Mouse (Mus musculus) intestine, embryonic 15.5 days (tissue): Measurements from ENCODE around the gene Prdm16. TPM values are rescaled to one million over a fixed set of nuclear protein-coding genes. Genes with fewer than 3 reads are reported as not detected.

Experiments used
- ATAC-seq: fragments of 200-750 bp; cut with Nextera tagmentation; 2 replicates; pipeline ENCODE4 v1.8.0; 2017; ENCODE audit warnings: moderate TSS enrichment, moderate library complexity
- H3K27ac ChIP-seq: fragments of 300-500 bp; sonication (generic); 2 replicates; pipeline ENCODE4 v1.5.1; 2015; ENCODE audit warnings: mild to moderate bottlenecking, inconsistent platforms
- H3K27me3 ChIP-seq: fragments of 300-500 bp; sonication (generic); replicated peaks from 2 replicates; pipeline ENCODE4 v1.6.1; 2015; ENCODE audit warnings: inconsistent platforms
- H3K36me3 ChIP-seq: fragments of 300-500 bp; sonication (generic); 2 replicates; pipeline ENCODE4 v1.6.1; 2015; ENCODE audit warnings: inconsistent platforms
- H3K4me1 ChIP-seq: fragments of 300-500 bp; sonication (generic); replicated peaks from 2 replicates; pipeline ENCODE4 v1.6.1; 2015; ENCODE audit warnings: inconsistent platforms
- H3K4me2 ChIP-seq: fragments of 300-500 bp; sonication (generic); replicated peaks from 2 replicates; pipeline ENCODE4 v1.6.1; 2015; ENCODE audit warnings: mild to moderate bottlenecking, inconsistent platforms
- H3K4me3 ChIP-seq: fragments of 300-500 bp; sonication (generic); replicated peaks from 2 replicates; pipeline ENCODE4 v1.5.1; 2015; ENCODE audit warnings: inconsistent platforms
- H3K9ac ChIP-seq: fragments of 300-500 bp; sonication (generic); 2 replicates; pipeline ENCODE4 v1.6.1; 2015; ENCODE audit warnings: inconsistent platforms
- H3K9me3 ChIP-seq: fragments of 300-500 bp; sonication (generic); 2 replicates; pipeline ENCODE4 v1.6.1; 2016; ENCODE audit warnings: inconsistent platforms
- WGBS: fragments of 180-500 bp; shearing (Covaris S2); methylation state at CpG from one replicate; pipeline ENCODE4 v1.1.7; 2015; 5-methylcytosine and 5-hydroxymethylcytosine counted together
- polyA plus RNA-seq: library from polyadenylated mRNA; unstranded; fragments of >200 nt; fragmentation: Nextera tagmentation; extraction: Ambion mirVana; gene quantifications from 2 replicates; pipeline ENCODE4 v1.2.1, GENCODE M21; 2015

Prdm16 gene
- polyA plus RNA-seq, 1 experiment from 2014 or later: 16.4 TPM

DNA sequence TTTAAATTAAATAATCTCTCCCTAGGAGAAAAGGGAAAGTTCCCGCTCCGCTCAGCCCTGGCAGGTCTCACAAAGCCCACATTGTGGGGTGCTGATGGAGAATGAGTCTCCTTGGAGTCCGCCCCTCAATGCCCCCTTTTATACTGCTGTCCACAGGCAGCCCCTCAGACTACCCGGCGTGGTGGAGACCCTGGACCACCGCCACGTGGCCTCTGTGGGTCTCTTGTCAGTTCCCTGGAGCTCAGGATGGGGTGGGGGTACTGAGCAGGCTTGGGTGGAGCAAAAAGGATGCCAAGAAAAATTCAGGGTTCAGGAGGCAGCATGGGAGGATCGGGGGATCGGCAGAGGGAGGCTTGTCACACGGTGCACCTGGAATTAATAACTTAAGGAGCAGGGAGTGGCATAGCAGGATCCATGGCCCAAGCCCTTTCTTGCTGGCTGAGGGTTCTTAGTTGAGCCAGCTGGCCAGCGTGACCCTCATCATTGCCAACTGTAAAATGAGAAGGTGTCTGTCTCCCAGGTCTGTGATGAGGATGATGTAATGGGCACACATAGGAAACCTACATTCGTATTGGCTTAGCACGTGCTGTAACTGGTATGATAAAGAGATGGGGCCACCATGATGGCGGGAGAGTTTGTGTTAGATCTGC, 239.9 kb downstream of the Prdm16 start:
- Histone ChIP-seq H3K9ac (no peak overlapping the region), H3K9me3 (no peaks in the 10 kb centered on the region), H3K4me2 (no peak overlapping the region), H3K36me3 (no peaks in the 10 kb centered on the region), H3K27me3 (no peaks in the 10 kb centered on the region), H3K4me3 (no peak overlapping the region), H3K4me1 (peaks cover 32% of the 10 kb centered on the region), H3K27ac (no peak overlapping the region)
- WGBS: 83% methylated on average over 14 of the region's 14 CpGs
- ATAC-seq: no peak

DNA sequence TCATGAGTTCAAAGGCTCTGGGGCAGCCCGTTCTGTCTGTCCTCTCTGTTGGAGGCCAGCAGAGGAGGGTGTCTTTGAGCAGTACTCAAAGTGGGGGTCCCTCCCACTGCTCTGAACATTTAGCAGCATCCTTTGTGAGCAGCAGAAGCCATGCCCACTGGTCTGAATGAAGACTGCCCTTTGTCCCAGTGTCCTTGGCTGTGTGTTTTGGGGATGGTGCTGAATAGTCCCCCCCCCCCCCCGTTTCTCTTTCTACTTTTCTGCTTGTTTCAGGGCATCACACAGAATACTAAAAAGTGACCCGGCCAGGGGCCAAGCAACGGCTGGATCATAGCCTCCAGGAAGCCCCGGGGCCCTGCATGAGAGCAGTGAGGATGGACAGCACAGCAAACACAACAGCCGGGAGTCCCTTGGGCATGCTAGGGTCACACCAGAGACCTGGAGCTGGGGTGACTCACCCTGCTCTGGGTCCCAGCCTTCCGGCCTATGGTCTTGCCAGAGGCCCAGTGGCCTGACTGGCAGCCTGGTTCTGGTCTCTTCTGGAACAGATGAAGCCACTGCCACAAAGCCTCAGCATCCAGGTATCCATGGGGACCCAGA, 242.4 kb downstream of the Prdm16 start:
- H3K4me1 ChIP-seq: peaks cover 19% of the 10 kb centered on the region
- no peak overlapping the region for H3K4me2 ChIP-seq
- no peaks in the 10 kb centered on the region for H3K36me3 ChIP-seq
- no peak overlapping the region for H3K4me3 ChIP-seq
- 62% methylated on average over 7 of the region's 7 CpGs for WGBS
- no peaks in the 10 kb centered on the region for H3K9me3 ChIP-seq
- no peak; the same call in 1 of the 2 replicates for ATAC-seq
- H3K9ac ChIP-seq: no peak overlapping the region
- no peak overlapping the region for H3K27ac ChIP-seq
- H3K27me3 ChIP-seq: no peaks in the 10 kb centered on the region

- H3K36me3 ChIP-seq: no peaks in the 10 kb centered on the region
- H3K27ac ChIP-seq: no peak overlapping the region
- H3K4me1 ChIP-seq: peaks cover 19% of the 10 kb centered on the region
- no peak overlapping the region for H3K9ac ChIP-seq
- 26% methylated on average over 18 of the region's 18 CpGs for WGBS
- H3K27me3 ChIP-seq: no peaks in the 10 kb centered on the region
- no peak overlapping the region for H3K4me3 ChIP-seq
- H3K4me2 ChIP-seq: no peak overlapping the region
- peak; percentile 67 for ATAC-seq
- no peaks in the 10 kb centered on the region for H3K9me3 ChIP-seq
Measured at GRCm38 (mm10) chr4:154393196-154394122, 243.2 kb downstream of the Prdm16 start.

- H3K27me3 ChIP-seq: no peaks in the 10 kb centered on the region
- 62% methylated on average over 1 of the region's 1 CpGs for WGBS
- no peak overlapping the region for H3K9ac ChIP-seq
- H3K36me3 ChIP-seq: no peaks in the 10 kb centered on the region
- ATAC-seq: 0 out of 2 replicates have a peak, but pooled peaks have one; percentile 2
- no peak overlapping the region for H3K27ac ChIP-seq
- H3K4me2 ChIP-seq: no peak overlapping the region
- no peak overlapping the region for H3K4me3 ChIP-seq
- no peaks in the 10 kb centered on the region for H3K9me3 ChIP-seq
- peaks cover 19% of the 10 kb centered on the region for H3K4me1 ChIP-seq
Measured at GRCm38 (mm10) chr4:154392641-154393040, 244.0 kb downstream of the Prdm16 start.

GRCm38 (mm10) chr4:154390333-154391080, 246.2 kb downstream of the Prdm16 start:
- H3K36me3 ChIP-seq: no peaks in the 10 kb centered on the region
- H3K27me3 ChIP-seq: no peaks in the 10 kb centered on the region
- 0 out of 2 replicates have a peak overlapping the region, but pooled peaks have one; percentile 28 for H3K27ac ChIP-seq
- H3K9me3 ChIP-seq: no peaks in the 10 kb centered on the region
- H3K4me2 ChIP-seq: 0 out of 2 replicates have a peak overlapping the region, but pooled peaks have one; percentile 9
- no peak overlapping the region for H3K4me3 ChIP-seq
- WGBS: 32% methylated on average over 20 of the region's 20 CpGs
- ATAC-seq: peak; percentile 9; the same call in 1 of the 2 replicates
- no peak overlapping the region for H3K9ac ChIP-seq
- H3K4me1 ChIP-seq: peaks cover 19% of the 10 kb centered on the region

DNA sequence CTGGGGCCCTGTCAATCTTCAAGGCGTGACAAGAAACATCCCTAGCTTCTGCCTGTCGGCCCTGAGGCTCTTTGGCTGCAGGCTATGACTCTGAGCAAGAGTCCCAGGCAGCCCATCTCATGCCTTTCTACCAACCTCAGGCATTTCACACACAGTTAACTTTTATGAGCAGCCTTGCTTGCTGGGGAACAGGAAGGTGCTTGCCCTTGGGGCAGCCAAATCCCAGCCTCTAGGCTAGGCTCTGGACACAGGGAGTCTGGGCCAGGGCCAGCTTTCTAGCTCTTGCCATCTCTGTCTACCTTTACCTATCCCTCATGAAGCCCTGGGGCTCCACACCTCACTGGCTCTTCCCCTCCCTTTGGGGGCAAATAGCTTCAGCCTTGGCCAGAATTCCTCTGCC, 247.0 kb downstream of the Prdm16 start:
- Histone ChIP-seq H3K4me3 (no peak overlapping the region), H3K9me3 (no peaks in the 10 kb centered on the region), H3K9ac (no peak overlapping the region), H3K4me1 (peaks cover 19% of the 10 kb centered on the region), H3K27ac (no peak overlapping the region), H3K4me2 (no peak overlapping the region), H3K27me3 (no peaks in the 10 kb centered on the region), H3K36me3 (no peaks in the 10 kb centered on the region)
- ATAC-seq: no peak
- WGBS: 76% methylated on average over 2 of the region's 2 CpGs

DNA sequence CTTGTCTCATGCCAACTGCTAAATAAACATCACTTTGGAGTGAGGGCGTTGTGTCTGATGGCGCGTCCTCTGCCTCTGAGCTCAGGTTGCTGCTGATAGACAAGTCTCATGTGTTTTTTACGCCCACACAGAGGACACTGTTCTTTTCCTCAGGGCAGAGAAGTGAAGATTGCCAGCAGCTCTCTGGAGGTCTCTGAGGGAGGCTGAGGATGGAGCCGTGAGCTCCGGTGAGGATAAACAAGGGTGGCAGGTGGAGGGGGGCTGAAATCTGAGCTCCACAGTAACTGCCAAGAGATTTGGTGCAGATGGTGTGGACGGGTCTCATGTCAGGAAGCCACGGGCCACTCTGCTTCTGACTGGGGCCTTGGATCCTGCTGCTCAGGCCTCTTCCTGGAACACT, 249.9 kb downstream of the Prdm16 start:
- 51% methylated on average over 8 of the region's 8 CpGs for WGBS
- Histone ChIP-seq H3K27me3 (no peaks in the 10 kb centered on the region), H3K36me3 (no peaks in the 10 kb centered on the region), H3K9me3 (no peaks in the 10 kb centered on the region), H3K4me3 (no peak overlapping the region), H3K27ac (no peak overlapping the region), H3K9ac (no peak overlapping the region), H3K4me1 (peaks cover 8% of the 10 kb centered on the region), H3K4me2 (no peak overlapping the region)
- ATAC-seq: no peak

GRCm38 (mm10) chr4:154385918-154386317, 250.8 kb downstream of the Prdm16 start:
- no peak overlapping the region for H3K4me3 ChIP-seq
- H3K9me3 ChIP-seq: no peaks in the 10 kb centered on the region
- no peak overlapping the region for H3K4me2 ChIP-seq
- WGBS: 70% methylated on average over 2 of the region's 2 CpGs
- ATAC-seq: no peak
- H3K27me3 ChIP-seq: no peaks in the 10 kb centered on the region
- no peaks in the 10 kb centered on the region for H3K36me3 ChIP-seq
- H3K4me1 ChIP-seq: peaks cover 6% of the 10 kb centered on the region
- no peak overlapping the region for H3K9ac ChIP-seq
- H3K27ac ChIP-seq: no peak overlapping the region

DNA sequence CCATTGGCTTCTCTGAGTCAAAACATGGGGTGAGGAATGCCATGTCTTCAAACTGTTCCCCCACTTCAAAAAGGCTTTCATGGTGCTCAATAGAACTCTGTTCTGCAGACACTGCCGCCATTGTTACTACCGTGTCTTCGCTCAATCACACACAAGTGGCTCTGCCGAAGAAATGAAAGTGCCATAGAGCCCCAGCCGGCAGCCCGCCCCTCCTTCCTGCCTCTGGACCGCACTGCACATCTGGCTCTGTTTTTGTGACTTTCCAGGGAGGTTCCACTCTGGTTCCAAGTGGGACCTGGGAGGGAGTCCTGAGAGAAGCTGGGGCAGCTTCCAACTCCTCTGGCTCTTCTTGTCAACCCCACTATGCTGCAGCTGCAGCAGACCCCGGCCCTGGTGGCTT, 251.5 kb downstream of the Prdm16 start:
- no peak for ATAC-seq
- Histone ChIP-seq H3K9me3 (no peaks in the 10 kb centered on the region), H3K9ac (no peak overlapping the region), H3K27me3 (no peaks in the 10 kb centered on the region), H3K4me1 (peaks cover 1% of the 10 kb centered on the region), H3K4me3 (no peak overlapping the region), H3K4me2 (no peak overlapping the region), H3K27ac (no peak overlapping the region), H3K36me3 (no peaks in the 10 kb centered on the region)
- 65% methylated on average over 8 of the region's 8 CpGs for whole genome bisulfite sequencing

GRCm38 (mm10) chr4:154378876-154379275, 257.8 kb downstream of the Prdm16 start:
- 100% methylated on average over 2 of the region's 2 CpGs for WGBS
- H3K36me3 ChIP-seq: no peaks in the 10 kb centered on the region
- no peak for ATAC-seq
- H3K4me1 ChIP-seq: peaks cover 7% of the 10 kb centered on the region; the same call in 1 of the 2 replicates
- no peak overlapping the region for H3K4me2 ChIP-seq
- H3K4me3 ChIP-seq: no peak overlapping the region
- H3K9ac ChIP-seq: no peak overlapping the region
- no peaks in the 10 kb centered on the region for H3K9me3 ChIP-seq
- H3K27ac ChIP-seq: no peak overlapping the region
- H3K27me3 ChIP-seq: no peaks in the 10 kb centered on the region

DNA sequence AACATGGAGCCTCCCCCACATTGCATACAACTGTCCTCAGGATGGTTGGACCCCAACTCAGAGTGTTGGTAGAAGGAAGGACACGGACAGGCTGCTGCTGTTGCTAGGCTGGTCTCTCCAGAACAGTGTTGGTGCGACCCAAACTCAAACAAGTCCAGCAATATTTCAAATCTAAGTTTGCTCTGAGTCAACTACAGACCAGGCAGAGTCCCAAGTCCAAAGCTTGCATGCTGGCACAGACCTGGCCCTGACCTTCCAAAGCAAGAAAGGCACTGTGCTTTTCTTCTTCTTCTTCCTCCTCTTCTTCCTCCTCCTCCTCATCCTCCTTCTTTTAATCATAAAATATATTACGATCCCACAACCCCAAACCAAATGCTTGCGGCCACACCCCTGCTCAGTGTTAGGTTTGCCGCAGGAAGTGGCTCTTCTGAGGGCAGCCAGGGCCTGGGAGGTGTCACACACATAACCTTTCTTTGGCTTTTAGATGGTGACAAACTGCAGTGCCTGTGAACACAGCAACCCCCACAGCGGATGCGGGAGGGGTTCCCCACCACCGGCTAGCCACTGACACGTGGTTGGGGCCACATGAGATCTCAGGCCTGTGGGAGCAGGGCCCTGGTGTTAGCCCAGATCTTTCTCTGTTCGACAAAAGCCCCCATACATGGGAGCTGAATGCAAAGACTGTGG, 260.6 kb downstream of the Prdm16 start:
- peak; percentile 68 for ATAC-seq
- H3K4me3 ChIP-seq: no peak overlapping the region
- no peak overlapping the region for H3K27ac ChIP-seq
- no peak overlapping the region for H3K9ac ChIP-seq
- H3K27me3 ChIP-seq: no peaks in the 10 kb centered on the region
- peaks cover 7% of the 10 kb centered on the region; the same call in 1 of the 2 replicates for H3K4me1 ChIP-seq
- no peak overlapping the region for H3K4me2 ChIP-seq
- 53% methylated on average over 10 of the region's 10 CpGs for WGBS
- no peaks in the 10 kb centered on the region for H3K9me3 ChIP-seq
- no peaks in the 10 kb centered on the region for H3K36me3 ChIP-seq
